16 mouse cellular contexts compared by ENCODE assay signal in genomic region chr6:90601736-90602135, GRCm38 (mm10).
"Had no signal": no experiment of that assay in that cellular context is flagged by ENCODE, and none has a peak within 500 bp of the region (broad histone marks: within the 10 kb centered on the region; RNA-seq: fewer than 3 reads in every experiment).

No protein-coding gene starts in this region.

- H3K4me3 ChIP-seq: limb, embryonic 15.5 days; liver, embryonic 12.5 days; midbrain, embryonic 10.5 days; midbrain, embryonic 15.5 days; neural tube, embryonic 13.5 days; stomach, embryonic 15.5 days had no signal

- H3K27ac ChIP-seq: kidney, postnatal 0 days; limb, embryonic 15.5 days; liver, embryonic 12.5 days; midbrain, embryonic 10.5 days; midbrain, embryonic 15.5 days; neural tube, embryonic 13.5 days; stomach, embryonic 15.5 days had no signal

- H3K36me3 ChIP-seq: limb, embryonic 15.5 days; liver, embryonic 12.5 days; midbrain, embryonic 10.5 days; midbrain, embryonic 15.5 days; neural tube, embryonic 13.5 days; stomach, embryonic 15.5 days had no signal

- H3K27me3 ChIP-seq: midbrain, embryonic 15.5 days; stomach, embryonic 15.5 days had no signal

- DNase-seq: kidney, postnatal 36 days; layer of hippocampus, adult 9-11 months; layer of hippocampus, postnatal 36 days; lung, embryonic 14.5 days; lung, postnatal 10 days; lung, postnatal 4 days; retina, postnatal 1 day; right cerebral cortex, postnatal 4 days; thymus, postnatal 36 days had no signal

- ATAC-seq: liver, embryonic 12.5 days; midbrain, embryonic 15.5 days had no signal

- H3K4me2 ChIP-seq: limb, embryonic 15.5 days; liver, embryonic 12.5 days; lung, embryonic 14.5 days; midbrain, embryonic 15.5 days; neural tube, embryonic 13.5 days; stomach, embryonic 15.5 days had no signal

- H3K9me3 ChIP-seq: limb, embryonic 15.5 days; liver, embryonic 12.5 days; midbrain, embryonic 10.5 days; midbrain, embryonic 15.5 days; neural tube, embryonic 13.5 days; stomach, embryonic 15.5 days had no signal

- H3K9ac ChIP-seq: limb, embryonic 15.5 days; liver, embryonic 12.5 days; lung, embryonic 14.5 days; midbrain, embryonic 15.5 days; neural tube, embryonic 13.5 days; stomach, embryonic 15.5 days had no signal
